ENCODE assay signal across 21 mouse cellular contexts in the genomic region with DNA sequence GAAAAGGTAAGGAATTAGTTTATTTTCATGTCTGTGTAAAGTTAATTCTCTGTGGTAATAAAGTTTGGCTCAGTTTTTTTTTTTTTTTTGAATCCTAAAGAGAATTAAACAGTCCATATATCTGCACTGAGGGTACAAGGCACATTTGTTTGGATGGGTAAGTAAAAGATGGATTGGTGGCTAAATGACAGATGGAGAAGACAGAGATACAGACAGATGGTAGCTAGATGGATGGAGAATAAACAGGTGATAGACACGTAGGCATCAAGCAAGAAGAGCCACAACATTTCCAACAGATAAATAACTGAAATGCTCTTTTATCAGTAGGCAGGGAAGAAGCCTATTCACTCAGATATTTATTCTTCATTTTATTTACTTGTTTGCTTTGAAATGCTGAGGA.
"Had no signal": no experiment of that assay in that cellular context is flagged by ENCODE, and none has a peak within 500 bp of the region (broad histone marks: within the 10 kb centered on the region; RNA-seq: fewer than 3 reads in every experiment).

No protein-coding gene starts in this region.

- H3K4me1 ChIP-seq: embryonic facial prominence, embryonic 13.5 days; embryonic facial prominence, embryonic 15.5 days; forebrain, embryonic 10.5 days; forebrain, embryonic 12.5 days; forebrain, embryonic 13.5 days; forebrain, embryonic 15.5 days had no signal

- H3K27ac ChIP-seq: embryonic facial prominence, embryonic 10.5 days; embryonic facial prominence, embryonic 12.5 days; embryonic facial prominence, embryonic 13.5 days; embryonic facial prominence, embryonic 15.5 days; forebrain, embryonic 10.5 days; forebrain, embryonic 12.5 days; forebrain, embryonic 13.5 days; forebrain, embryonic 15.5 days; gastrocnemius, adult 2 months; heart, adult 2 months; heart, embryonic 10.5 days had no signal

- ATAC-seq: forebrain, embryonic 13.5 days; forebrain, embryonic 14.5 days; forebrain, embryonic 15.5 days; forebrain, embryonic 16.5 days; forebrain, postnatal 0 days had no signal

- DNase-seq: embryo, embryonic 11 days; forebrain, postnatal 0 days; gastrocnemius, adult 2 months; gastrocnemius, postnatal 10 days; gastrocnemius, postnatal 14 days; gastrocnemius, postnatal 25 days; gastrocnemius, postnatal 36 days; heart, adult 18-20 months; heart, adult 2 months had no signal

- H3K4me3 ChIP-seq: embryonic facial prominence, embryonic 10.5 days; embryonic facial prominence, embryonic 12.5 days; embryonic facial prominence, embryonic 13.5 days; embryonic facial prominence, embryonic 15.5 days; erythroblast, embryonic 14.5 days; forebrain, embryonic 10.5 days; forebrain, embryonic 12.5 days; forebrain, embryonic 13.5 days; forebrain, embryonic 15.5 days; gastrocnemius, adult 2 months; heart, adult 2 months; heart, embryonic 10.5 days had no signal
